Mouse (Mus musculus) spleen, adult 12 weeks (tissue): ENCODE data around the gene Asb5.
"Not testable (repeated sequence)": the region's sequence is repeated elsewhere in the genome, so short reads cannot be mapped to it uniquely, and the experiment has no call there.

Experiments
- DNase-seq: peaks from one replicate; pipeline ENCODE4 v3.0.0; 2022; ENCODE audit warnings: low spot score

The Asb5 gene

DNA sequence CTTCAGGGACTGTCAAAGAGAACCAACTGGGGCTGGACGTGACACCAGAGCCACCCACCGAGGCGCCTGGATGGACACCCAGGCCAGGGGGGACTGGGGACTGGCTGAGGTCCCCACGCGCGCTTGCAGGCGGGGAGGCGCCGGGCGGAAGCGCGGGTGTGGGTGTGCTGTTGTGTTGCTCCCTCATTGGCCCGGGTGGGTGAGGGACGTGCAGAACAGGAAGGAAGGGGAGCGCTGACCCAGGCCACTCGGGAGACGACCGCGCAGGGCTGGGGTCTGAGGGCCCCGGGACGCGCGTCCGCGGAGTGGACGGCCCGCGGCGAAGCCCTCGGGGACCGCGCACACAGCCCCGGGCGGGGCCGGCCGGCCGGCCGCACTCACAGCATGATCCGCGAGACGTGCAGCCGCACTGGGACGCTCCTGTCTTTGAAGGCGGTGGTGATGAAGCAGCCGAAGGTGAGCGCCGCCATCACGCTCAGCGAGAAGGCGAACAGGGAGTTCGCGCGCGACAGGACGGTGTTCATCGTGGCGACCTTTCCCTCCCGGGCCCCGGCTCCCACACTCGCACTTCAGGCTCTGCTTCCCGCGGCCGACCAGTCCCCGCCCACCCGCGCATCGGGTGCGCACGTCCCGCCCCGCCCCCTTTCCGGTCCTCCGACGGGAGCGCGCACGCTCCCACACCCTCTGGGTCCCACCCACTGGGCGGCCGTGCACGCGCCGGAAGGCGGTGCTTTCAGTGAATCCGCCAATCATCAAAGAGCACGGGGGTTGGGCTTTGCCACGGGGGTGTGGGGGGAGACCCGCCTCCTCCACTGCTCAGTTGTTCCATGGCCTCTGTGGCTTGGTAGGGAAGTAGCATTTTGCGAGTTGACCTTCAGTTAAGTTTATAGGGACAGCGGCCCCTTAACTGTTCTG, at the start of gene Asb5, which contains the start of gene Spcs3:
TSS of gene Asb5 (plus strand) at position 199 of the 915 bp plus-strand sequence.
TSS of gene Spcs3 (minus strand) at position 617 of the 915 bp plus-strand sequence.
- DNase-seq: peak; percentile 91

DNA sequence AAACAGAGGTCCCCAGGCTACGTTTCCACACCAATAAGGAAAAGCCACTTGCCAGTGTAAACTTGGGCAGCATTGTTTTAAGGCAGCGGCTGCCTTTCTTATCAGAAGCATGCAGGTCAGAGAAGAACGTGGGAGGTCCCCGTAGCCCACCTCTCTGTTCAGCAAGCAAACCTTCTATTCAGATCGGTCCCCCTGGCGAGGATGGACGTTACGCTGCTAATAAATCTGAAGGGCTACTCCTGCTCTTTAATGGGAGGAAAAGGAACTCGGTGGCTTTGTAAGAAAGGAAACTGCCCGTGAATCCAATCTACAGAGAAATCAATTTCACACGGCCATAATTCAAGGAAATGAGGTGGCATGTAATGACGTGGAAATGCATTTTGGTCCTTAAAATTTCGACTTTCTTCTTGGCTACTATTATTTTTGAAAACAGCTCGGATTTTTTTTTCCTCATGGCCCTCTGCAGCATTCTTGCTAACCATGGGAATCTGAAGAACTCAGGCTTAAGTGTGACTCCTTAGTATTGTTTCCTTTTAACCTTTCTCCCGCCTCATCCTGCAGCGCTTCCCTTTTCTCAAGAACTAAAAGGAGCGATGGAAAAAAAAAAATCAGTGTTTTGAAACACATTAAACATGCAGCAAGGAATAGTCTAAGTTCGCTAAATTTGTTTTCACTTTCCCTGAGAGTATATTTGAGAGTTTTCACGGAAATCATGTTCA, 42.7 kb upstream of the Asb5 start:
- DNase-seq: no peak

DNA sequence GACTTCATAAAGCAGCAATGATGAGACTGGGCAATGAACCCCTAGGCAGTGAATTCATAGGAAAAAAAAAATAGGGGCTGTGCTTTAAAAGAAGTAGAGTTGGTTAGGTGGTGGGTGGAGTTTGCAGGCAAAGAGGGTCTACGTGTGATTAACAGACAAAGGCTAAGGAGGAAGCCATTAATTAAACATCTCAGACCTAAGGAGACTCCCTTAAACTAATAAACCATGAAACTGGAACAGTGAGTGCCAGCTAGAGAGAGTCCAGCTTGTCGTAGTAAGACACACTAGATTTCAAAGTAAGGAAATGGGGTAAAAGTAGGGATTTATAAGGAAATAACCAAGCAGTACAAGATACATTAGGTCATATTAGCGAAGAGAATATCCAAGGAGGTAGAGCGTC, 40.9 kb upstream of the Asb5 start:
- DNase-seq: no peak

DNA sequence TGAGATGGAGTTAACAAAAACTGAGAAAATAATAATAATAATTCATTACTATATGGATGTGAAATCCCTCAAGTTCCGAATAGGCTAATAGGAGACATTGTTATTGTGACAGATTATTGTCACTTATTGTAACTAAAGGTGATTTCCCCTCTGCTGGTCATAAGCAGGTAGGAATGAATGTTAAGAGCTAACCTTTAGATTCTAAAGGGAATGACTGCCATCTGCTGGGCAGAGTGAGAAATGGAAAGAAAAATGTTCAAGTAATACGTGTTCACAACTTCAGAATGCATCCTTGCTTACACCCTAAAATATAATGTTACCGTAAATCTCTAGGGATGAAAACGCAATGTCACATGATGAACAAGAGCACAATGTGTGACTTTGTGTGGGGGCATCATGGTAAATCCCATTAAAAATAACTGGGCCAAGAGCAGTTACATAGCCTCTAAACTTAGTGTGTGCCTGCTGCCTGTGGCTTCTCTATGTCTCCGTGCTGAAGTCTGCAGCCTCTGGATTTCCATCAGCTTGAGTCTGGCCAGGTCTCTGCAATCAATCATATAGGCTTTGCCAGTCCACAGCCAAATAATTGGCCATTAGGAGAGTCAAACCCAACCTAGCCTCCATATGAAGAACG, 38.2 kb upstream of the Asb5 start:
- DNase-seq: no peak

DNA sequence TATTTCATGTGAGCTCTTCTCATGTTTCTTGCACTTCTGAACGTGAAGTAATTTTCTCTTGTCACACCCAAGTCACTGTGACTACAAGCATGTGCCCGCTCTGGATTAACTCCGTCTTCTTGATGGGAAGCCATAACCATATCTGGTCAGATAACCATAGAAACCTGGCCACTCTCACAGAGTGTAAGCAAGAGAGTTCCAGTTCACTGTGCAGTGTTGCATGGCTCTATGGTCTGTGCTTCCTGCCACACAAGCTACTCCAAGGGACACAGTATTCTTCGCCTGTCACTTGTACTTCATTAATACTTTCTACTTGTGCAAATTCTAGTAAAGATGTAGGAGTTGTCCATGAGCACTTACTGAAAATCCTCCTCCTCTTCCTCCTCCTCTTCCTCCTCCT, 37.4 kb upstream of the Asb5 start:
- DNase-seq: no peak

DNA sequence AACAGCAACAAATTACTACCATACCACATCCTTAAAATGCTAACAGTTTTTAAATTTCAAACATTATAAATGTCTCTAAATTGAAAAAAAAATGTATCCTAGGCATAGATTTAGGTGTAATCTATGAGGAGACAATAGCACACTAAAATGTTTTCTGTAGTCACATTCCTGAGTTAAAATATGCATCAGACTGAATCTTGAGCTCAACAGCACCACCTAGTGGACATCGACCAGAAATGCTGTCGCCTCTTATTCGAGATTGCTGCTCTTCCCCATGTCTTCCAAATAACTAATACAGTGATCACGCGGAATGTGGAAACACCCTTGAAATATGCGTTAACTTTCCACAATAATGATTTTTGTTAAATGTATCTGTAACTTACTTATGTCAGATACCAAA, 36.3 kb upstream of the Asb5 start:
- no peak for DNase-seq

DNA sequence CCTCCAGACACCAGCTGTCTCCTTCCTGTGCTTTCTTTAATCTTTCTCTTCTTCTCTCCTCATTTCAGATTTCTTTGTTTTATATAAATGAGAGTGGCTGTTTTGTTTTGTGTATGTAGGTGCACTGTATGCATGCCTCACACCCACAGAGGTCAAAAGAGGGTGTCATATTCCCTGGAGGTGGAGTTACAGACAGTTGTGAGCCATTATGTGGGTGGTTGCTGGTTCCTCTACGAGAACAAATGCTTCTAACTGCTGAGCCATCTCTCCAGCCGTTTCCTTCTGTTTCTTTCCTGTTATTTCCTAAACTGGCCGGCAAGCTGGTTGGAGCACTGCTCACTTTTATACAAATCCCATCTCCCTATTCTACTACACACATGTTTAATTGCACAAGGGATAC, 35.5 kb upstream of the Asb5 start:
- DNase-seq: no peak

DNA sequence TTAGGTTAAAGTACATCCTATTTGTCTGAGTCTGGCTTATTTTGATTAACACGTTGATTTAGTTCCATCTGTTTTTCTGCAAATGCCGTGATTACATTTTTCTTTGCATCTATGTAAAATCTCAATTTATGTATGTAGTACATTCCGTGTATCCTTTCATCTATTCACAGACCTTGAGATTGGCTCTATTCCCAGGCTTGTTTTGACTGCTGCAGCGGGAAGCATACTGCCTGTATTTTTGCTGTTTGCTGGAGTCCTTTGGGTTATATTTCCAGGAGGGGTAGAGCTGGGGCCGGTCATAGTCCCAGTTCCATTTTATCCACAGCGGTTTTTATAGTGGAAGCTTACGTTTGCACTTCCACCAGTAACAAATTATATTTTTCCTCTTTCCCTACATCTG, 26.3 kb upstream of the Asb5 start:
- no peak for DNase-seq

DNA sequence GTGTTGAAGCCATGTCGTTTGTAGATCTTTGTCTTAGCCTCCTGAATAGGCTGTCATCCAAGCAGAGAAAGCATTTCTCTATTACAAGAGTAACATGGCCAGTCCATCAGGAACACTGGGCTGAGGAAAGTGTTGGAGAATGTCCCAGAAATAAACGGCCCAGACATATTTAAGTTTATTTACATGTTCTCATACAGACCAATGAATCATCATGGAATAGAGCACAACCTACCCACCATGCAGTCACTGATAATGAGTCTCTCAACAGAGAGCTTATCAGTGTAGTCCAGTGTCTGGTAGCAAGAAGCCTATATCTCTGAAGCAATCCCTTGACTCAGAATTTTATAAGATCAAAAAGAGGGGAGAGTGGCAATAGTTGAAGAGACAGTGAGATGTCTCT, 24.3 kb upstream of the Asb5 start:
- no peak for DNase-seq

DNA sequence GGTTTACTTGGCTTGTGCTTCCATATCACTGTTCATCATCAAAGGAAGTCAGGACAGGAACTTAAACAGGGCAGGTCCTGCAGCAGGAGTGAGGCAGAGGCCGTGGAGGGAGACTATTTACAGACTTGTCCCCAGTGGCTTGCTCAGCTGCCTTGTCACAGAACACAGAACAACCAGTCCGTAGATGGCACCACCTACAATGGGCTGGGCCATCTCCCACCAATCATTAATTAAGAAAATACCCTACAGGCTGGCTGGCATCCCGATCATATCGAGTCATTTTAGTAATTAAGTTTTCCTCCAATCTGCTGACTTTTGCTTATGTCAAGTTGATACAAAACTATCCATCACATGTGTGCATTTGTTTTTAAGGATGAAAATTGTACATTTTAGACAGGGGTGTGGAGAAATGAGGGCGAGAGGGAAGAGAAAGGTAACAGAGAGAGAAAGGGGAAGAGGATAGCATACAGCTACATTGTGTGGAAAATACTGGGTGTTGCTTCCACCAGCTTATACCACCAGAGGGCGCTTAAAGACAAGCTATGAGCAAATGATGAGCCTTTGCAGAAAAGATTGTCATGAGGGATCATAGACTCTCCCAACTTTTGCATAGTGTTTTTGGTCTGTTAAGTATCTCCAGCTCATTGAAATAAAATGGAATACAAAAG, 21.8 kb upstream of the Asb5 start:
- peak; percentile 31 for DNase-seq

DNA sequence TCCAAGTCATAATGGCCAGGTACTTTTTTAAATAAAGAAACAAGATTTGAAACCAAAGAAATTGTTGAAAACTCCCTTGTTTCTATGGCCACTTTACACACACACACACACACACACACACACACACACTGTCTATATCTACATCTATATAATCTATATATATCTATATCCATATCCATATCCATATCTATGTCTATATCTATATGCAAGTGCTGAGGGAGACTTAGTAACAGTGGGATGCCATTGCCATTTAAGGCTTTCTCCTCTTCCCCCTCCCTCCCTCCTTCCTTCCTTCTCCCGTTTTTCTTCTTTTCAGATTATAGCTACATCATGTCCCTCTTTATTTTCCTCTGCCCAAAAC, 21.3 kb upstream of the Asb5 start:
- no peak for DNase-seq

DNA sequence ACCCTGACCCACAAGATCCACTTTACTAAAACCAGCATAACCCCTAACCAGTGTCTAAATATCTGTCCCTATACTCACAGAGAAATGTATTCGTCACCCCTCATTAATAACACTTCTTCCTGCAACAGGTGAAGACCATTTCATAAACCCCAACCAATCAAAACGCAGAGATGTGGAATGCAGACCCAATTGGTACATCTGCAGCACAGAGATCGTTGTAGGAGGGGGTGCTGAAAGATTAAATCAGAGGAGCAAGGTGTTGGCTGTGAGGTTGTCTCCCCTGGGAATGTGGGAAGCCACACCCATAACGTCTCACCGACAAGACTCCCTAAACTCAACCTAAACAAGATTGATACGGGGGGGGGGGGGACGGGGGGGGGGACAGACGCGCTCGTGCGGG, 20.6 kb upstream of the Asb5 start:
- DNase-seq: no peak

DNA sequence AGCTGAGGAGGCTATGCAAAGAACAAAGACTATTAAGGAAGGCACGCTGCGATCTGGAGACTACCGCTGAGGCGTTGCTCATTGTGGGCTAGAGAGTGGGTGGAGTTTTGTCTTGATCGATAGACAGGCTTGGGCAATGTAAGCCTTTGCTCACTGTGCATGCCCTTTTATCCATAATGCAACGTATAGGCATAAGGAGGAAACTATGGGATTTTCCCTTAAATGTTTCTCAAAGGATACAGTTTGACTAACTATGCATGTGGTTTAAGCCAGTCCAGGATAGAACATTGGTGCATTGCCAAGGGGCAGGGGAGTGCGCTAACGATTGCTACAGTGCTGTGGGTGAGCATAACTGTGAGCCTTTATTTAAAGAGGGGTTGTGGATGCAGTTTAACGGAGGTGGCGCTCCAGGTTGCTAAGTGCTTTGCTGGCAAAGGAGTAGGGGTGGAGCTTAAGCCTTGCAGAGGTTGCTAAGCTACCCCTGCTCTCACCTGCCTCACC, 20.1 kb upstream of the Asb5 start:
- no peak for DNase-seq

DNA sequence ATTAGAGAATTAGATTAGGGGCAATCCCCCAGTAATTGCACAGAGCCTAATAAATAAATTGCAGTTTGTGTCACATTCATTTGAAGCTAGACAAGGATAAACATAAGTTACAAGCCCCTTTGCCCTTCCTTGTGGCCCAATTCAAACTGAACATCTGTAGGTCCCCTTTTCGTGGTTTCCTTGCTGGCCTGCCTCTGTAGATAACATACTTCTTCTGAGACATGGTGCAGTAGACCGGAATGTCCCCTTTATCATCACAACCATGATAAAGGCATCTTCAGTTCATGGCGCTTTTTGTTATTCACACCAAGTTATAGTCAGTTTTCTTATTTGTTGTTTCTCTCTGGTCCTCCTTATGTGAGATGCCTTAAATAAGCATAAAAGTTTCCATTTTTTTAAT, 17.6 kb upstream of the Asb5 start:
- DNase-seq: no peak

DNA sequence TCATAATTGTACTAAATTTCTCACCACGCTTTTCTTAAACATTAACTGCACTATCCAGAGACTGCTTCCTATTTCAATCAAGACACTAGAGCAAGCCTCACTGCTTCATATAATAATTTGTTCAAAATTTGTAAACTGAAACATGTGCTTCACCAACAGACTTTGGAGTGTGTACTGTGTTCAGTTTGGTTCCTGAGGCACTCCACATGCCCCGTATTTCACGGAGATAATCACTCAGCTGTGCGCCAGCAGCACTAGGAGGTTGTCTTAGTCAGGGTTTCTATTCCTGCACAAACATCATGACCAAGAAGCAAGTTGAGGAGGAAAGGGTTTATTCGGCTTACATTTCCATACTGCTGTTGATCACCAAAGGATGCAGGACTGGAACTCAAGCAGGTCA, 17.2 kb upstream of the Asb5 start:
- not testable (repeated sequence) for DNase-seq

DNA sequence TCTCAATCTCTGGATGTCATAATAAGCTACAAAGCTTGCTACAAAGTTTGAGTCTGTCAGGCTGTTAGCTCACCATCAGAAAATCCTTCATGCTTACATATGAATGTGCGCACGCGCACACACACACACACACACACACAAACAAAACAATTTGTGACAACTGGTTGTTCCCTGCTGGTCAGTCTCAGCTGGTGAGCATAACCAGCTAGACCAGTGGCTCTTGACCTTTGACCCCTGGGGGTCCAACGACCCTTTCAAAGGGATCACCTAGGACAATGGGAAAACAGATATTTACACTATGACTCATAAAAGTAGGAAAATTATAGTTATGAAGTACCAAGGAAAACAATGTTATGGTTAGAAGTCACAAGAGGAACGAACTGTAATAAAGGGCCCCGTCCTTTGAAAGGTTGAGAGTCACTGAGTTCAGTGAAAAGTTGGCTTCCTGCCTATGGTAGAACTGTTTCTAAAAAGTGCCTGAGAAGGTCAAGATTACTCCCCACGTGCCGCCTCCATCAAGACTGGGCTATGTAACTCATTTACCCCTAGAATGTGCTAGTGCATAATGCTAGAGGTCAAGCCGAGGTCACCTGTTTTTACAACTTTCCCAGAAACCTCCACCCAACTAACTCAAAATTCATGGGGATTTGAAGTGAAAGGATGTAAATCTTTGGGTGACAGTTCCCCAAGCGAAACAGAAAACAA, 10.5 kb upstream of the Asb5 start:
- no peak for DNase-seq

DNA sequence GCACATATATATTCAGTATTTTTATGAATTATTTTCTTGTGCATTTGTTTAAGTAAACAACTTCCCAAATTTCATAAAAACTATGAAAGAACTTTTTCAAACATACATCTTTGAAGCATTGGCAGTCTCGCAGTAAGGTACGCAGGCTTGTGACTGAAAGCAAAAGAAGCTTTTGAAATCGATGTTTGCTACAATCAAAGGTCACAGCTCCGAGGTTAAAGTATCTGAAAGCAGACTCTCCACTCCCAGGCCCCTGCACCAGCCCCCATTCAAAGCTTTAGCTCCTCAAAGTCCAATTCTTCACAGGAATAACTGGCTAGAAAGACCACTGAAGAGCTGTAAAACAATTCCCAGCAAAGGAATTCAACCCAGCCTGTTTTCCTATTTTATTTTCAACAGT, 8.9 kb upstream of the Asb5 start:
- DNase-seq: no peak

DNA sequence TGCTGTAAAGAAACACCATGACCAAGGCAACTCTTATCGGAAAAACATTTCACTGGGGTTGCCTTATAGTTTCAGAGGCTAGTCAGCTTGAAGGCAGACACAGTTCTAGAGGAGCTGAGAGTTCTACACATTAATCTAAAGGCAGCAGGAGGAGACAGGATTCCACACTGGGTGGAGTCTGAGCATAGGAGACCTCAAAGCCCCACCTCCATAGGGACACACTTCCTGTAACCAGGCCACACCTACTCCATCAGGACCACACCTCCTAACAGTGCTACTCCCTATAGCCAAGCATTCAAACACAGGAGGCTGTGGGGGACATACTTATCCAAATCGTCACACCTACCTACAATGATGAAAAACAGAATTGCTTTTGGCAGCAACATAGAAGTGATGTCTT, 3.8 kb upstream of the Asb5 start:
- DNase-seq: no peak

DNA sequence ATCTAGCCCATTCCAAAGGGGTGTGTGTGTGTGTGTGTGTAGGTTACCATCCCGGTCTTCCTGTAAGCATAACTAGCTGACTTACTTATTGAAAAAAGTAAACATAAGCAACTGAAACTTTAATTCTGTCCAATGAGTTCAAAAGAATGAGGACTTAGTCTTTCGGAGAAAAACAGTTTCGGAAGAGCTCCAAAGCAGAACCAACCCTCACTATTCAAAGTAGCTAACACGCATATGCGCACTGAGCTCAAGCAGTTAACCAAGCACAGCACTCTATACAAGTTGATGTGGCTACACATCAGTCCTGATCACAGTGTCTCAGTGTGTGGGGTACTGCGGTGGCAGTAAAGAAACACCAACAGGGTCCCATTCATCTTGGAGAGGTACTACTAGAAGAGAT, 2.7 kb upstream of the Asb5 start:
- DNase-seq: no peak

DNA sequence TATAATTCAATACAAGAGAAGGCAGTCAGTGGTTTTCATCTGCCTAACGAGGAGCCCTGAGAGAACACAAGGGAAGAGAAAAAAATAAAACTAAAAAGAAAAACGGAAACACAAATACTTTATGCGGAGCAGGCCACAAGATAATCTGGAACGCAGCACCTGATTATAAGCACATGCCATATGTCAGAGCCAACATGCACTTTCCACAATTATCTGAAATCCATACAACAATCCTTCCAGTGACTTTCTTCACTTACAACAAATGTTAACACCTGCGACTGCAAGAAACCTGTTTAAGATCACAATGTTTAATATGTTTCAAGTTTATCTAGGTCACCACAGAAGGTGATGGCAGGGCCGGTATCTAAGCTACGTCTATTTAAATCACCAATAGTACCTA, 809 bp upstream of the Asb5 start:
- no peak for DNase-seq

DNA sequence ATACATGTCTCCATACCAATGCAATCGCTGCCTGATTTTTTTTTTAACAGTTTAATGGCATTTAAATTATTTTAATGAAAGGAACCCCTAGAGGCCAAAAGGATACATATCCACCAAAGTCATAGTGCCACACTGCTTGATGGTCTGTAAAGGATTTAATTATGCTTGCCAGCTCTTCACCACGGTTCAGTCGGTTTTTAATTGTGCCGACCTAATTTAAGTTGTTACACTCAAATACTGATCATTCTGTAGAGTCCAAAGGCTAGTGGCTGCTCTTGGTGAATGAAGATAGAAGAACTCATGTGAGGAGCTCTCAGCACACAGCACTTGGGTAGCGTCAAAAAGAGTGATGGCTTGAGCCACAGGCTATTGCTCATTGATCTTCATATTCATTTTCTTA, 5.8 kb downstream of the Asb5 start:
- DNase-seq: no peak

DNA sequence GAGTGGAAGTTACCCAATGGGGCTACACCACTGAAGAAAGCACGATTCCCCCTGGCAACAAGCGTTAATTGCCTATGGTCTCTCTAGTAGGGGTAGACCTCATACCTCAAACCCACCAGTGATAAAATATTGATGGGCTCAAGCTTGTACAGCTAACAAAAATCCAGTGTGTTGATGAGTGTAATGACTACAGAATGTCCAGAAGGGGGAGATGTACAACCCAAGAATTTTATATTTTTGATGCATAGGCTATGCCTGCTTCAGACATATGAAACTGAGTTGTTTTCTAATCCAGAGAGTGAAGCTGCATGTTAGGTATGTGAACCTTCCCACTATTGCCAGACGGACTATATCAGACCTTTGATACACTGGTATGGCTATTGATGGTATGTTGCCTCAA, 7.9 kb downstream of the Asb5 start:
- no peak for DNase-seq
